Mouse (Mus musculus) mature B cell (primary cell): ENCODE results near the gene Col6a3.

Experiments used
- in situ Hi-C: fragments of 300-500 bp; cut with MboI; formaldehyde crosslinking; loops from 2 replicates; pipeline ENCODE4 v1.14.3; 2019

Gene Col6a3

GRCm38 (mm10) chr1:90723325-90723724 lies 120.4 kb downstream of the Col6a3 start:
- in situ Hi-C loops, result no loop called here

GRCm38 (mm10) chr1:90722021-90722420 lies 121.8 kb downstream of the Col6a3 start:
- in situ Hi-C loops, result no loop called here

GRCm38 (mm10) chr1:90720610-90721241 lies 123.0 kb downstream of the Col6a3 start:
- in situ Hi-C loops, result no loop called here

- in situ Hi-C loops, result no loop called here
These were observed 124.8 kb downstream of the Col6a3 start for GRCm38 (mm10) chr1:90718826-90719550.

GRCm38 (mm10) chr1:90716258-90716657 lies 127.5 kb downstream of the Col6a3 start:
- in situ Hi-C loops, result no loop called here
